Mouse (Mus musculus): Measurements from ENCODE around the gene Srgap2. TPM values are rescaled to one million over a fixed set of nuclear protein-coding genes. Genes with fewer than 3 reads are reported as not detected.
"Not testable (repeated sequence)": the region's sequence is repeated elsewhere in the genome, so short reads cannot be mapped to it uniquely, and the experiment has no call there.

Gene Srgap2
- 10 to 100 TPM; 71.6 to 92.4 TPM for total RNA-seq (2021)

- peak; percentile 96 to 97 for DNase-seq (ENCODE audit: extremely low spot score in 1 of 2, low spot score in 1 of 2)
Measured at GRCm38 (mm10) chr1:131527281-131528080, at the start of gene Srgap2, which contains the start of gene Fam72a. TSS of gene Srgap2 (minus strand) at chr1:131527352. TSS of gene Fam72a (plus strand) at chr1:131527903.

- DNase-seq (ENCODE audit: extremely low spot score in 1 of 2, low spot score in 1 of 2), result no peak
Measured at GRCm38 (mm10) chr1:131573721-131574120, 46.6 kb upstream of the Srgap2 start.

- DNase-seq (ENCODE audit: extremely low spot score in 1 of 2, low spot score in 1 of 2), result no peak
Measured at GRCm38 (mm10) chr1:131570391-131570790, 43.2 kb upstream of the Srgap2 start.

GRCm38 (mm10) chr1:131569721-131570120 is 42.6 kb upstream of the Srgap2 start:
- DNase-seq (ENCODE audit: extremely low spot score in 1 of 2, low spot score in 1 of 2), result no peak

GRCm38 (mm10) chr1:131566056-131566455 is 38.9 kb upstream of the Srgap2 start:
- not testable (repeated sequence) for DNase-seq (ENCODE audit: extremely low spot score in 1 of 2, low spot score in 1 of 2)

GRCm38 (mm10) chr1:131562081-131562480 is 34.9 kb upstream of the Srgap2 start:
- DNase-seq (ENCODE audit: extremely low spot score in 1 of 2, low spot score in 1 of 2), result no peak

GRCm38 (mm10) chr1:131560500-131560899 is 33.3 kb upstream of the Srgap2 start:
- no peak for DNase-seq (ENCODE audit: extremely low spot score in 1 of 2, low spot score in 1 of 2)

GRCm38 (mm10) chr1:131555042-131555812 is 28.1 kb upstream of the Srgap2 start:
- peak; percentile 46 to 77 for DNase-seq (ENCODE audit: extremely low spot score in 1 of 2, low spot score in 1 of 2)

- no peak for DNase-seq (ENCODE audit: extremely low spot score in 1 of 2, low spot score in 1 of 2)
Measured at GRCm38 (mm10) chr1:131553428-131553827, 26.3 kb upstream of the Srgap2 start.

- DNase-seq (ENCODE audit: extremely low spot score in 1 of 2, low spot score in 1 of 2), result no peak
Measured at GRCm38 (mm10) chr1:131551956-131552355, 24.8 kb upstream of the Srgap2 start.

- DNase-seq (ENCODE audit: extremely low spot score in 1 of 2, low spot score in 1 of 2), result no peak
Measured at GRCm38 (mm10) chr1:131548494-131549365, 21.6 kb upstream of the Srgap2 start.

- DNase-seq (ENCODE audit: extremely low spot score in 1 of 2, low spot score in 1 of 2), result no peak
Measured at GRCm38 (mm10) chr1:131546798-131547690, 19.9 kb upstream of the Srgap2 start.

- peak in 1 of 2 experiments; percentile 12 for DNase-seq (ENCODE audit: extremely low spot score in 1 of 2, low spot score in 1 of 2)
Measured at GRCm38 (mm10) chr1:131543886-131544565, 16.9 kb upstream of the Srgap2 start.

GRCm38 (mm10) chr1:131541903-131542302 is 14.8 kb upstream of the Srgap2 start:
- DNase-seq (ENCODE audit: extremely low spot score in 1 of 2, low spot score in 1 of 2), result no peak

GRCm38 (mm10) chr1:131541431-131541830 is 14.3 kb upstream of the Srgap2 start:
- DNase-seq (ENCODE audit: extremely low spot score in 1 of 2, low spot score in 1 of 2), result no peak

GRCm38 (mm10) chr1:131540795-131541194 is 13.6 kb upstream of the Srgap2 start:
- DNase-seq (ENCODE audit: extremely low spot score in 1 of 2, low spot score in 1 of 2), result no peak

- no peak for DNase-seq (ENCODE audit: extremely low spot score in 1 of 2, low spot score in 1 of 2)
Measured at GRCm38 (mm10) chr1:131539771-131540170, 12.6 kb upstream of the Srgap2 start.

- DNase-seq (ENCODE audit: extremely low spot score in 1 of 2, low spot score in 1 of 2), result no peak
Measured at GRCm38 (mm10) chr1:131528561-131529166, 1.5 kb upstream of the Srgap2 start.

Data from layer of hippocampus, postnatal 25 days (tissue).